In the genomic region with DNA sequence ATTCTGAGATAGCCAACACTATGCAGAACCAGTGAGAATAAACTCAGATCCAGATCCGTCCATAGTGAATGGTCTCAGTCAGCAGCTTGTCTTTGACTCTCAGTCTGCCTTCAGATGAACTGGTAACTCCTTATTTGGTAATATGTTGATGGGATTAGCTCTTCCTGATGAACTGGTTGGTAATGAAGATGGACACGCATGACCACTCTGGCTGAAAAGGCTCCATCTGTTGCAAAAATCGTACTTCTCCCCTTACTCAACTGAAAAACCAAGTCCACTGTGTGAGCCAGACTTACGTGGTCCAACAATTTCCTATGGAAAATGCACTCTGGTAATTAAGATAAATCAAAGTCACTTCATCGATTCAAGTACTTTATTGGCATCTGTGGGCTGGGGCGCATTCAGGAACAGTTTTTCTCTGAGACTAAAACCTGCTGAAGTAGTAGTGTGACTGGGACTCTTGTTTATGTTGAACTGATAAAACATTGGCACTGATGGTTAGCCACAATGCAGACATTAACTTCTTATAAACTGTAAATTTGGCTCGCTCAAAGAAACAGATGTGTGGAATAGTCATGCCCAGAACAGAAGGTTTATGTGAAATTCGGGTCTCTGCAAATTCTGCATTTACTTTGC, we compare ENCODE assay signal across 26 mouse cellular contexts. TPM values are rescaled to one million over a fixed set of nuclear protein-coding genes. Genes with fewer than 3 reads are reported as not detected.
A peak's percentile ranks its signal among the peaks of the same experiment; 100 is the strongest.
DNase-seq lines count a peak whose midpoint lies in the region; ATAC-seq and TF ChIP-seq lines count a peak whose summit lies in the region.
"Had no signal": no experiment of that assay in that cellular context is flagged by ENCODE, and none has a peak within 500 bp of the region (broad histone marks: within the 10 kb centered on the region; RNA-seq: fewer than 3 reads in every experiment).

No protein-coding gene starts in this region.

- intact Hi-C loops in heart, postnatal 25 days (cut with DNase I), result no loop called here

- H3K9me3 ChIP-seq in hindbrain, postnatal 0 days (ENCODE audit: low read length), result no peaks in the 10 kb centered on the region
- no peaks in the 10 kb centered on the region for H3K9me3 ChIP-seq in hindbrain, embryonic 11.5 days (ENCODE audit: control insufficient read depth, low read length)
- H3K9me3 ChIP-seq in midbrain, embryonic 10.5 days (replicated peaks), result no peaks in the 10 kb centered on the region
- H3K9me3 ChIP-seq in midbrain, embryonic 15.5 days, result no peaks in the 10 kb centered on the region
- no peaks in the 10 kb centered on the region for H3K9me3 ChIP-seq in midbrain, postnatal 0 days (ENCODE audit: low read length)
- H3K9me3 ChIP-seq: forebrain, embryonic 12.5 days; heart, embryonic 15.5 days; limb, embryonic 15.5 days had no signal

- no peaks in the 10 kb centered on the region for H3K27me3 ChIP-seq in hindbrain, postnatal 0 days (ENCODE audit: insufficient read depth, low read length)
- no peaks in the 10 kb centered on the region for H3K27me3 ChIP-seq in hindbrain, embryonic 11.5 days (ENCODE audit: control insufficient read depth, insufficient read depth, low read length)
- no peaks in the 10 kb centered on the region for H3K27me3 ChIP-seq in midbrain, embryonic 10.5 days (ENCODE audit: low read depth, poor library complexity, severe bottlenecking)
- H3K27me3 ChIP-seq in midbrain, embryonic 15.5 days (replicated peaks), result no peaks in the 10 kb centered on the region
- H3K27me3 ChIP-seq in midbrain, postnatal 0 days (ENCODE audit: insufficient read depth, low read length), result no peaks in the 10 kb centered on the region
- H3K27me3 ChIP-seq: forebrain, embryonic 12.5 days; heart, embryonic 15.5 days; limb, embryonic 15.5 days had no signal

- no peak overlapping the region for H3K27ac ChIP-seq in hindbrain, postnatal 0 days
- no peak overlapping the region for H3K27ac ChIP-seq in hindbrain, embryonic 11.5 days (ENCODE audit: low read depth, low read length)
- H3K27ac ChIP-seq in midbrain, embryonic 10.5 days (replicated peaks), result peak overlapping the region; percentile 42; the same call in 1 of the 2 replicates
- no peak overlapping the region for H3K27ac ChIP-seq in midbrain, embryonic 15.5 days
- H3K27ac ChIP-seq in midbrain, postnatal 0 days (ENCODE audit: low read depth, low read length), result no peak overlapping the region
- H3K27ac ChIP-seq: forebrain, embryonic 12.5 days; gastrocnemius, adult 2 months; heart, embryonic 15.5 days; kidney, postnatal 0 days; left cerebral cortex, adult 2 months; limb, embryonic 15.5 days; liver, embryonic 14.5 days had no signal

- no peaks in the 10 kb centered on the region for H3K4me1 ChIP-seq in hindbrain, postnatal 0 days (ENCODE audit: insufficient read depth, low read length)
- no peaks in the 10 kb centered on the region for H3K4me1 ChIP-seq in hindbrain, embryonic 11.5 days (replicated peaks; ENCODE audit: control insufficient read depth, insufficient read depth, low read length)
- peaks cover 5% of the 10 kb centered on the region; the same call in 1 of the 2 replicates for H3K4me1 ChIP-seq in midbrain, embryonic 10.5 days
- H3K4me1 ChIP-seq in midbrain, embryonic 15.5 days, result no peaks in the 10 kb centered on the region
- no peaks in the 10 kb centered on the region for H3K4me1 ChIP-seq in midbrain, postnatal 0 days (ENCODE audit: insufficient read depth, low read length)
- H3K4me1 ChIP-seq: forebrain, embryonic 12.5 days; heart, embryonic 15.5 days; limb, embryonic 15.5 days had no signal

- H3K9ac ChIP-seq in hindbrain, postnatal 0 days (replicated peaks; ENCODE audit: low read length), result no peak overlapping the region
- no peak overlapping the region for H3K9ac ChIP-seq in hindbrain, embryonic 11.5 days (ENCODE audit: low read depth, low read length)
- H3K9ac ChIP-seq in midbrain, embryonic 15.5 days, result no peak overlapping the region
- H3K9ac ChIP-seq in midbrain, postnatal 0 days (replicated peaks; ENCODE audit: low read length, poor library complexity, severe bottlenecking), result no peak overlapping the region
- H3K9ac ChIP-seq: forebrain, embryonic 12.5 days; heart, embryonic 15.5 days; limb, embryonic 15.5 days; liver, embryonic 14.5 days had no signal

- H3K4me3 ChIP-seq in hindbrain, postnatal 0 days (ENCODE audit: low read length), result no peak overlapping the region
- no peak overlapping the region for H3K4me3 ChIP-seq in hindbrain, embryonic 11.5 days (ENCODE audit: low read depth, low read length)
- no peak overlapping the region for H3K4me3 ChIP-seq in midbrain, embryonic 10.5 days
- no peak overlapping the region for H3K4me3 ChIP-seq in midbrain, embryonic 15.5 days
- H3K4me3 ChIP-seq in midbrain, postnatal 0 days (ENCODE audit: low read depth, low read length), result no peak overlapping the region
- H3K4me3 ChIP-seq: forebrain, embryonic 12.5 days; gastrocnemius, adult 2 months; heart, embryonic 15.5 days; left cerebral cortex, adult 2 months; limb, embryonic 15.5 days; myocyte had no signal

- no peak for TF ChIP-seq CTCF in hindbrain, postnatal 0 days (IDR thresholded peaks at IDR 0.05; ENCODE audit: low read depth)
- TF ChIP-seq CTCF in midbrain, postnatal 0 days (IDR thresholded peaks at IDR 0.05), result no peak

- ATAC-seq in hindbrain, postnatal 0 days, result peak; percentile 46; the same call in 1 of the 2 replicates
- ATAC-seq in hindbrain, embryonic 11.5 days (ENCODE audit: low FRiP score), result no peak; the same call in 1 of the 2 replicates
- no peak for ATAC-seq in midbrain, embryonic 15.5 days (replicated peaks)
- ATAC-seq in midbrain, postnatal 0 days (ENCODE audit: low FRiP score), result no peak
- ATAC-seq: activated CD4-positive, CD25-positive, alpha-beta regulatory T cell, adult 4 months; inflammation-experienced regulatory T-cells, adult 6 months had no signal

- DNase-seq in cerebellum, postnatal 10 days, result peak; percentile 46 to 47
- no peak for DNase-seq in cerebellum, postnatal 25 days
- peak; percentile 35 for DNase-seq in hindbrain, postnatal 0 days (ENCODE audit: low spot score)
- no peak for DNase-seq in hindbrain, embryonic 11.5 days (ENCODE audit: low spot score)
- DNase-seq in midbrain, embryonic 10.5 days (ENCODE audit: low spot score), result no peak
- peak; percentile 39 for DNase-seq in midbrain, postnatal 0 days (ENCODE audit: low spot score)
- no peak for DNase-seq in heart, postnatal 25 days (ENCODE audit: low spot score)
- DNase-seq: adrenal gland, postnatal 10 days; cerebellum, adult 2 months; gastrocnemius, adult 2 months; heart, postnatal 4 days; kidney, adult 18-20 months; left cerebral cortex, postnatal 4 days; lung, postnatal 36 days; right cerebral cortex, postnatal 25 days; spleen, adult 18-20 months had no signal

- peaks cover 11% of the 10 kb centered on the region for H3K36me3 ChIP-seq in hindbrain, postnatal 0 days (ENCODE audit: insufficient read depth, low read length)
- no peaks in the 10 kb centered on the region for H3K36me3 ChIP-seq in hindbrain, embryonic 11.5 days (ENCODE audit: control insufficient read depth, insufficient read depth, low read length)
- peaks cover 25% of the 10 kb centered on the region for H3K36me3 ChIP-seq in midbrain, embryonic 10.5 days
- H3K36me3 ChIP-seq in midbrain, embryonic 15.5 days (replicated peaks), result peaks cover 9% of the 10 kb centered on the region
- H3K36me3 ChIP-seq in midbrain, postnatal 0 days (ENCODE audit: insufficient read depth, low read length), result peaks cover 5% of the 10 kb centered on the region; the same call in 1 of the 2 replicates

- WGBS in hindbrain, postnatal 0 days, result 64% methylated on average over 8 of the region's 8 CpGs
- WGBS in hindbrain, embryonic 11.5 days, result 82% methylated on average over 8 of the region's 8 CpGs
- WGBS in midbrain, embryonic 10.5 days, result 79% methylated on average over 8 of the region's 8 CpGs
- WGBS in midbrain, embryonic 15.5 days, result 62% methylated on average over 8 of the region's 8 CpGs
- 63% methylated on average over 8 of the region's 8 CpGs for WGBS in midbrain, postnatal 0 days

- no peak overlapping the region for H3K4me2 ChIP-seq in hindbrain, postnatal 0 days (ENCODE audit: low read depth, low read length)
- H3K4me2 ChIP-seq in hindbrain, embryonic 11.5 days (replicated peaks; ENCODE audit: low read depth, low read length), result no peak overlapping the region
- H3K4me2 ChIP-seq in midbrain, embryonic 15.5 days, result no peak overlapping the region
- no peak overlapping the region for H3K4me2 ChIP-seq in midbrain, postnatal 0 days (ENCODE audit: low read depth, low read length, poor library complexity, severe bottlenecking)
- H3K4me2 ChIP-seq: forebrain, embryonic 12.5 days; heart, embryonic 15.5 days; limb, embryonic 15.5 days had no signal

RNA-seq across cellular contexts. Expression of a gene that starts 36.1 kb away (rescaled TPM):
- total RNA-seq in hindbrain, postnatal 0 days (2014; rRNA removed), result 90.9 and 97.6 TPM in 2 replicates
- polyA plus RNA-seq in hindbrain, postnatal 0 days (2015; fragmentation: Nextera tagmentation; extraction: Ambion mirVana), result 152 and 155 TPM in 2 replicates
- polyA plus RNA-seq in hindbrain, embryonic 11.5 days (2014; fragmentation: Nextera tagmentation; extraction: Ambion mirVana), result 227 TPM in 2 replicates
- polyA plus RNA-seq in midbrain, embryonic 10.5 days (2016; fragmentation: Nextera tagmentation; extraction: Ambion mirVana), result 202 and 203 TPM in 2 replicates
- 150 and 155 TPM in 2 replicates for polyA plus RNA-seq in midbrain, embryonic 15.5 days (2015; fragmentation: Nextera tagmentation; extraction: Ambion mirVana)
- total RNA-seq in midbrain, postnatal 0 days (2014; rRNA removed), result 114 and 124 TPM in 2 replicates
- 163 and 165 TPM in 2 replicates for polyA plus RNA-seq in midbrain, postnatal 0 days (2015; fragmentation: Nextera tagmentation; extraction: Ambion mirVana)
- 10 to 100 TPM; 48.0 to 49.5 TPM for total RNA-seq in heart, postnatal 25 days (2021)

Comparison
In these comparisons a context has a peak if more than half of its experiments do, and no peak if none do; other contexts are left out.
1. DNase-seq: peak in cerebellum, postnatal 10 days (2 of 2), hindbrain, postnatal 0 days (single experiment) and midbrain, postnatal 0 days (single experiment); none in cerebellum, postnatal 25 days (0 of 2), hindbrain, embryonic 11.5 days (single experiment), midbrain, embryonic 10.5 days (single experiment) and heart, postnatal 25 days (single experiment).